Mouse (Mus musculus): ENCODE results near the gene Dcaf1. TPM values are rescaled to one million over a fixed set of nuclear protein-coding genes. Genes with fewer than 3 reads are reported as not detected.

Dcaf1 gene
- polyA plus RNA-seq (2016; fragmentation: Nextera tagmentation; extraction: Ambion mirVana), result 21.8 and 23.6 TPM in 2 replicates

DNA sequence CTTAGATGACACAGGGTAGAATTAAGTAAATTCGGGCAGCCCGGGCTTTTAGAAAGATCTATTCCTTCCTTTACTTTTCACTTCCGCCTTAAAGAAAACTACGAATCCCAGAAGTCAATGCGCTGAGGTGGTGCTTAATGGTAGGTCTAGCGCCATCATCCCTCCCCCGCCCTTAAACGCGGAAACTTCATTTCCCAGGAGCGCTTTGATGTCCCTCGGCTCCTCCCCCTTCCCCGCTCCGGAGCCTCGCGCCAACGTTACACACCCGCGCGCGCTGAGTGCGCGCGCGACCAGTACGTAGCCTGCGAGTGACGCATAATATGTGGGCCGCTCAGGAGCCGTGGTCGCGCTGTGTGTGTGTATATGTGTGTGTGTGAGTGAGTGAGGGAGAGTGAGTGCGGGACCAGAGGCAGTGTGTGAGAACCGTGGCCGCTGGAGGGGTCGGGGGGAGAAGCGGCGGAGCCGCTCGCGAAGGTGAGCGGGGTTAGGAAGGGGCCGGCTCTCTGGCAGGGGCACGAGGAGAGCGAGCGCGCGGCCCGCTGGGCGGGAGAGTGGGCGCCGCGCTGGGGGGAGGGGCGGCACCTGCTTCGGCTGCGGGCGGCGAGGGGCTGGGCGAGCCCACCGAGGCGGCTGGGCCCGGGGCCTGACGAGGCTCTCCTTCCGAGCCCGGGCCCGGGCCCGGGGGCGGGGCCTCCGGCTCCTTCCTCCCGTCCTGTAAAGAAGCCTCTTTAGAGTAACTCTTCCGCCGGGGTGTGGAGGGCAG, at the start of gene Dcaf1:
Gene Dcaf1, plus strand, starts transcription at position 257 of the 763 bp plus-strand sequence.
- Histone ChIP-seq H3K4me3 (peak within 1 kb of the TSS; percentile 86), H3K4me1 (peaks cover 3% of the 10 kb centered on the region; the same call in 1 of the 2 replicates), H3K4me2 (replicated peaks) (peak within 1 kb of the TSS; percentile 47), H3K9ac (peak within 1 kb of the TSS; percentile 92), H3K9me3 (no peaks in the 10 kb centered on the region), H3K27me3 (no peaks in the 10 kb centered on the region), H3K36me3 (no peaks in the 10 kb centered on the region), H3K27ac (peak within 1 kb of the TSS; percentile 90)
- peak; percentile 97 for ATAC-seq (ENCODE audit: insufficient number of reproducible peaks, insufficient read depth, low FRiP score, low TSS enrichment)
- 1% methylated on average over 58 of the region's 71 CpGs for WGBS

DNA sequence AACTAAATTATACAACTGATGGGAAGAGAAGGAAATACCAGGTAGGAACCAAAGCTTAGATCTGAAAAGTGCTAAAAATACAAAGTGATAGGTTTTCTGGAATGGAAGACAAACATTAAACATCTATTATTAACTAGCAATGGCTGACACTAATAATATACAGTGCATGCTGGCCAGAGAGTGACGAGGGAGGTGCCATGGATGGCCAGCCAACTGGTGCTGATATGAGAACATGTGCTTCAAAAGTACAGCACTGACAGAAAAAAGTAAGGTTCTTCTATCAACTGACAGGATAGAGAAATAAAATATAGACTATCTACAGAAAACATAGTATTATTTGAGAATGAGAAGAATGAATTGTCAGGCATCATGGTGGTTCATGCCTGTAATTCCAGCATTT, 45.6 kb upstream of the Dcaf1 start:
- H3K27ac ChIP-seq, result no peak overlapping the region
- H3K4me2 ChIP-seq (replicated peaks), result no peak overlapping the region
- no peak for ATAC-seq (ENCODE audit: insufficient number of reproducible peaks, insufficient read depth, low FRiP score, low TSS enrichment)
- no peaks in the 10 kb centered on the region for H3K4me1 ChIP-seq
- H3K9ac ChIP-seq, result no peak overlapping the region
- H3K36me3 ChIP-seq, result no peaks in the 10 kb centered on the region
- H3K27me3 ChIP-seq, result no peaks in the 10 kb centered on the region
- WGBS, result 92% methylated on average over 1 of the region's 1 CpGs
- no peak overlapping the region for H3K4me3 ChIP-seq
- no peaks in the 10 kb centered on the region for H3K9me3 ChIP-seq

DNA sequence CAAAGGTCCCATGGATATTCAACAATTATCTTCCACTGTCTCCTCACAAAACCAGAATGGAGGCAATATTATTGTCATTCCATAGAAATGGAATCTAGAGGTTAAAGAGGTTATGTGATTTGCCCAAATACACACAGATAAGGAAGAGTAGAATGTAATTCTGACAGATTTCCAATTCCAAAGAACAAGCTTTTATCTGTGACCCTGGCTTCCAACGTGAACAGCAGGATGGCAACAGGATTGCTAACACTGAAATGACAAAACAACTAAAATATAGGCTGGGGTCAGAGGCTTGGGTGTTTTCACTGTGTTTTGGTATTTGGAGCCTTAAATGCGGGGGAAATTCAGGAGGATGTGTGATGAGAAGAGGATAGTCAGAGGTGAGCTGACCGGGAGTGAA, 44.3 kb upstream of the Dcaf1 start:
- Histone ChIP-seq H3K9me3 (no peaks in the 10 kb centered on the region), H3K4me3 (no peak overlapping the region), H3K27ac (no peak overlapping the region), H3K9ac (no peak overlapping the region), H3K36me3 (no peaks in the 10 kb centered on the region), H3K4me1 (no peaks in the 10 kb centered on the region), H3K27me3 (no peaks in the 10 kb centered on the region), H3K4me2 (replicated peaks) (no peak overlapping the region)
- 92% methylated on average over 3 of the region's 3 CpGs for WGBS
- no peak for ATAC-seq (ENCODE audit: insufficient number of reproducible peaks, insufficient read depth, low FRiP score, low TSS enrichment)

DNA sequence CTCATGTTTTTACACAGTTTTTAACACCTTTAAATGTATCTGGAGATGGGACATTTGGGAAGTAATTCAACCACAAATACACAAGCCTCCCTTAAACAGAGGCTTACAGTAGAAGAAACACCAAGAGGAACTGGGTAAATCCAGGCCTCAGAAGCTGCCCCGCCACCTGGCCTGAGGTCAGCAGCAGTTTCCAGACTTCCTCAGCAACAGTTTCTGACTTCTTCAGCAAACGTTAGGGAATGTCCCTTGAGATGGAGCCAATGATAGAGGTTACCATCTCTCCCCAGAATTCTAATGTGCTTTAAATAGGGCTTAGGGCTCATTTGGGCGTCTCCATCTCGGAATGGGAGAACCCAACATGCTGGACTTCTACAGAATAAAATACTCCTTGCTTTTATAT, 43.4 kb upstream of the Dcaf1 start:
- no peak overlapping the region for H3K4me3 ChIP-seq
- no peak overlapping the region for H3K4me2 ChIP-seq (replicated peaks)
- no peaks in the 10 kb centered on the region for H3K27me3 ChIP-seq
- no peaks in the 10 kb centered on the region for H3K4me1 ChIP-seq
- no peaks in the 10 kb centered on the region for H3K9me3 ChIP-seq
- no peak overlapping the region for H3K27ac ChIP-seq
- no peaks in the 10 kb centered on the region for H3K36me3 ChIP-seq
- H3K9ac ChIP-seq, result no peak overlapping the region
- WGBS, result 81% methylated on average over 4 of the region's 4 CpGs
- no peak for ATAC-seq (ENCODE audit: insufficient number of reproducible peaks, insufficient read depth, low FRiP score, low TSS enrichment)

DNA sequence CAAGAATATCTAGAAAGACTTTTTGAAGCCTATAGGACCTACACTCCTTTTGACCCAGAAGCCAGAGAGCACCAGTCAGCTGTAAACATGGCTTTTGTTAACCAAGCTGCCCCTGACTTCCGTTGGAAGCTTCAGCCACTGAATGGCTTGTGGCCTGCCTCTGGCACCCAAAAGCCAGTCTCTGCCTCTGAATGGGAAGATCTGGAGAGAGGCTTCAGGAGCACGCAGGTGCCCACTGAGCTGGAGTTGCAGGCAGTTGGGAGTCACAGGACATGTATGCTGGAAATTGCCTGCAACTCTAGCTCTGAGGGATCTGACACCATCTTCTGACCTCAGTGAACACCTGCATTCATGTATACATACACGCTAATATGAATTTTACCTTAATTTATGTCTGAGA, 41.6 kb upstream of the Dcaf1 start:
- 91% methylated on average over 3 of the region's 3 CpGs for WGBS
- Histone ChIP-seq H3K36me3 (no peaks in the 10 kb centered on the region), H3K9me3 (no peaks in the 10 kb centered on the region), H3K4me2 (replicated peaks) (no peak overlapping the region), H3K4me1 (no peaks in the 10 kb centered on the region), H3K9ac (no peak overlapping the region), H3K4me3 (no peak overlapping the region), H3K27ac (no peak overlapping the region), H3K27me3 (no peaks in the 10 kb centered on the region)
- ATAC-seq (ENCODE audit: insufficient number of reproducible peaks, insufficient read depth, low FRiP score, low TSS enrichment), result no peak

DNA sequence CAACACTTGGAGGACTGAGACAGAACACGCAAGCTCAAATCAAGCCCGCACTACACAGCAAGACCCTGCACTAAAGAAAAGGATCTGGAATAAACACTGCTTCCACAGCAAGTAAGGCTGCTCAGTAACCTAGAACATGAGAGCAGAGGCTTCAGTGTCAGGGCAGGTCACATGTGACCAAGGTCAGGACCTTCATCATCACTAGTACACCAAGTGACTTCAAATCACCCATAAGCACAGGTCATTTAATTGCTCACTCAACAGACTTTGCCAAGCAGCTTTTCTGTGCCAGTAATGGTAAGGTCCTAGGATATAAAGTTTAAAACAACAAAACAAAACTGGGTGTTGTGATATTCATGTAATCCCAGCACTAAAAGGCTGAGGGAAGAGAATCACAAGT, 38.1 kb upstream of the Dcaf1 start:
- ATAC-seq (ENCODE audit: insufficient number of reproducible peaks, insufficient read depth, low FRiP score, low TSS enrichment), result no peak
- no peak overlapping the region for H3K4me2 ChIP-seq (replicated peaks)
- H3K4me3 ChIP-seq, result no peak overlapping the region
- no peak overlapping the region for H3K9ac ChIP-seq
- WGBS, result 100% methylated on average over 2 of the region's 2 CpGs
- no peak overlapping the region for H3K27ac ChIP-seq
- no peaks in the 10 kb centered on the region for H3K27me3 ChIP-seq
- no peaks in the 10 kb centered on the region for H3K9me3 ChIP-seq
- H3K36me3 ChIP-seq, result no peaks in the 10 kb centered on the region
- H3K4me1 ChIP-seq, result peaks cover 9% of the 10 kb centered on the region

DNA sequence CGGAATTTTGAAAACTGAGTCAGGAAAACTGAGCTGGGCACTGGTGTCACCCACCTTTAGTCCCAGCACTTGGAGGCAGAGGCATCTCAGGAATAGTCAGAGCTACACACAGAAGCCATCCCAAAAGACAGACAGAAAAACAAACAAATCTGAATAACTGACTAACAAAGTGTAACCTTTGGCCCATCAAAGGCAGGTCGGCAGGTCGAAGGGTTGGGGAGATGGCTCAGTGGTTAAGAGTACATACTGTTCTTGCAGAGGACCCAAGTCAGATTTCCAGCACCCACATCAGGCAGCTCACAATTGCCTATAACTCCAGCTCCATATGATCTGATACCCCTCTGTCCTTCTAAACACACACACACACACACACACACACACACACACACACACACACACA, 36.5 kb upstream of the Dcaf1 start:
- Histone ChIP-seq H3K4me1 (peaks cover 9% of the 10 kb centered on the region), H3K4me2 (replicated peaks) (no peak overlapping the region), H3K9me3 (no peaks in the 10 kb centered on the region), H3K27me3 (no peaks in the 10 kb centered on the region), H3K9ac (no peak overlapping the region), H3K36me3 (no peaks in the 10 kb centered on the region), H3K4me3 (no peak overlapping the region), H3K27ac (no peak overlapping the region)
- no peak for ATAC-seq (ENCODE audit: insufficient number of reproducible peaks, insufficient read depth, low FRiP score, low TSS enrichment)
- WGBS, result 81% methylated on average over 3 of the region's 3 CpGs

DNA sequence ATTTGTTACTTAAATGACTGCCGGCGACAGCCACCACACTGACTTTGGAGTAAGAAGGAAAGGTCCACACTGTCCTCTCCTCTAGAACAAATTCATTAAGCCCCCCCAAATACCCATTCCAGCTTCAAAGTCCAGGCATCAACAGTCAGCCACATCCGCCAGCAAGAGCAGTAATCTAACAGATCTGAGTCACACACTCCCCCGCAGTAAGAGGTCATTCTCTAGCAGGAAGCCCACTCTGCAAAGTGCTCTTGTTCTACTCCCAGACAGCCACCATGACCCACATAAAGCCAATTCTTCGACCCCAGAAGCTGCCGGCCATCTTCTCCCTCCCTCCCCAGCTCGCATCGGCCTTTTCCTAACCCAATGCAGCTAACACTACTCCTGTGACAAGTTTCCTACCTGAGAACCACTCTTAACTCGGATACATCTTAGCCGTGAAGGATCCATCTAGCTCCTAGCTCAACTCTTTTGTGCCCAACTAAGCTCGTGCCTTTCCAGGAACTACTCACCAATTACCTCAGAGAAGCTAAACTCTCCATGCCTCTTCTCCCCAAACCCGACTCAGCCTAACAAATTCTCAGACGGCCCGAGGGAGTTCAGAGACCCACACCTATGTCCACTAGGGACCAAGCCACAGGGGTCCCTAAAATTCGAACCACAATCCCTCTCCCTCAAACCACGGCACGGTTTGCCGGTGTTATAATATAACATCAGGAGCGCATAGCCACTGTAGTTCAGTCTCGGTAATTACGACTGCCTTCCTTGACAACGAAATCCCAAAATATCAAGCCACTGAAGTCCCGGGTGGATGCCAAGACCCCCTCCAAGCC, 33.5 kb upstream of the Dcaf1 start:
- H3K27me3 ChIP-seq, result no peaks in the 10 kb centered on the region
- WGBS, result 6% methylated on average over 23 of the region's 23 CpGs
- peak overlapping the region; percentile 98 for H3K9ac ChIP-seq
- peak overlapping the region; percentile 100 for H3K4me3 ChIP-seq
- peak overlapping the region; percentile 91 for H3K27ac ChIP-seq
- peaks cover 9% of the 10 kb centered on the region for H3K4me1 ChIP-seq
- peak overlapping the region; percentile 88 for H3K4me2 ChIP-seq (replicated peaks)
- no peak for ATAC-seq (ENCODE audit: insufficient number of reproducible peaks, insufficient read depth, low FRiP score, low TSS enrichment)
- no peaks in the 10 kb centered on the region for H3K9me3 ChIP-seq
- H3K36me3 ChIP-seq, result no peaks in the 10 kb centered on the region

DNA sequence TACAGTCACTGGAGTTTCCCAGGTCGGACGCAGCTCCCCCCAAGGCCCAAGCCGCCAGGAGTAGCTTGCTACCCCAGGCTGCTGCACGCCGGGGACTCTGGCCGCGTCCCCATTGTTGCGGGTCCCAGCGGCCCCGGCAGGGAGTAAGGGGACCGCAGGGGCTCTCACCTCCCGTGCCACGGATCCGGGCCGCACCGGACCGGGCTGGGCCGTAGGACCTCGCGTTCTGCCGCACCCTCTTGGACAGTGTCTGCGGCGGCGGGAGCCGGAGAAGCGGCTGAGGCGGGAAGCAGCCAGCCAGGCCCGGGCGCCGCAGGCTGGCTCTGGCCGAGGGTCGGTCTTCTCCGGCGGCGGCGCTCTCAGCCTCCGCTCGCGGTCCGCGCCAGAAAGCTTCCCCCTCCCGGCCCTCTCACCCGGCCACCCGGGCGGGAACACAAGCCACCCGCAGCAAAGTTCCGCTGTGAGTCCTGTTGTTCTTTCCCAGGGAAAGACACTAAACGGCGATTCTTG, 32.8 kb upstream of the Dcaf1 start, which contains the start of gene Rad54l2:
Gene Rad54l2, minus strand, starts transcription at position 383 of the 510 bp plus-strand sequence.
- Histone ChIP-seq H3K9me3 (no peaks in the 10 kb centered on the region), H3K9ac (peak within 1 kb of the TSS; percentile 98), H3K27ac (peak within 1 kb of the TSS; percentile 91), H3K4me3 (peak within 1 kb of the TSS; percentile 100), H3K27me3 (no peaks in the 10 kb centered on the region), H3K4me2 (replicated peaks) (peak within 1 kb of the TSS; percentile 88), H3K4me1 (peaks cover 9% of the 10 kb centered on the region), H3K36me3 (no peaks in the 10 kb centered on the region)
- peak; percentile 93 for ATAC-seq (ENCODE audit: insufficient number of reproducible peaks, insufficient read depth, low FRiP score, low TSS enrichment)
- under 1% methylated on average over 47 of the region's 49 CpGs for WGBS

DNA sequence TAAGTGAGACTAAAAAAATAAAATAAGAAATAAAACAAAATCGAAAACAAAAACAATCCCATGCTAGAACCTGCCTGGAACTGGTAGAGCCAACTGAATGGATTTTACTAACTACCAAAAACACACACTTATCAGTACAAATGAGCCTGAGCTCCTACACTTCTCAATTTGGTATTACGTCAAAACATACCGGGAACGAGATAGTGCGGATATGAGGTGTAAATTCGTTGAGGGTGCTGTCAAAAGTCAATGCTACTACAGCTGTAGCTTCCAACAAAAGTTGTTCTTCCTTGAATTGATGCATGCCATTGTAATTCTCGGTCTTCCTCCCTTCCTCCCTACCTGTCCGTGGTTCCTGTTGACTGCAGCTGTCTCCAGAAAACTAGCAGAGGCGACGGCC, 32.3 kb upstream of the Dcaf1 start:
- Histone ChIP-seq H3K27ac (no peak overlapping the region; the same call in 1 of the 2 replicates), H3K4me1 (peaks cover 9% of the 10 kb centered on the region), H3K27me3 (no peaks in the 10 kb centered on the region), H3K36me3 (no peaks in the 10 kb centered on the region), H3K9ac (peak overlapping the region; percentile 98; the same call in 1 of the 2 replicates), H3K4me3 (peak overlapping the region; percentile 100), H3K4me2 (replicated peaks) (peak overlapping the region; percentile 88), H3K9me3 (no peaks in the 10 kb centered on the region)
- 15% methylated on average over 10 of the region's 10 CpGs for WGBS
- peak; percentile 8; the same call in 1 of the 2 replicates for ATAC-seq (ENCODE audit: insufficient number of reproducible peaks, insufficient read depth, low FRiP score, low TSS enrichment)

DNA sequence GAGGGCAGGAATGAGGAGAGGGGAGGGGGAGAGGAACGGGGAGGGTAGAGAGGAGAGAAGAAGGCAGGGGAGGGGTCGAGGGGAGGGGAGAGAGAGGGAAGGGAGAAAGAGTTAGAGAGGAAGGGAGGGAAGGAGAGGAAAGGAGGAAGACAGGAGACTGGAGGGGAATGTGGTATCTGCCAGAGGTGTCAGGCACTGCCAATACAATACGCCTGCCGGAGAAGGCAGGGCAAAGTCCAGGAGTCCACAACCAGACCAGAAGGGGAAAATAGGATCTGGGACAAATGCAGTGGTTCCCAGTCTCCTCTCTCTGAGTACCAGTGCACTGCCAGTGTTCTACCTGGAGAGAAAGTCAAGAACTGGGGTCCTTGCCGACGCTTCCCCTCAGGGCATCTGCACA, 30.8 kb upstream of the Dcaf1 start:
- no peak overlapping the region for H3K4me3 ChIP-seq
- H3K4me2 ChIP-seq (replicated peaks), result no peak overlapping the region
- no peaks in the 10 kb centered on the region for H3K9me3 ChIP-seq
- WGBS, result 71% methylated on average over 6 of the region's 6 CpGs
- H3K4me1 ChIP-seq, result peaks cover 9% of the 10 kb centered on the region
- H3K9ac ChIP-seq, result no peak overlapping the region
- no peak overlapping the region for H3K27ac ChIP-seq
- no peak for ATAC-seq (ENCODE audit: insufficient number of reproducible peaks, insufficient read depth, low FRiP score, low TSS enrichment)
- no peaks in the 10 kb centered on the region for H3K27me3 ChIP-seq
- H3K36me3 ChIP-seq, result no peaks in the 10 kb centered on the region

All from embryonic facial prominence, embryonic 12.5 days (tissue).